Mouse (Mus musculus) embryonic facial prominence, embryonic 14.5 days (tissue): ENCODE results near the gene Btaf1. TPM values are rescaled to one million over a fixed set of nuclear protein-coding genes. Genes with fewer than 3 reads are reported as not detected.

ENCODE experiments used
- ATAC-seq: fragments of 200-750 bp; cut with Nextera tagmentation; 2 replicates; pipeline ENCODE4 v1.8.0; 2017; ENCODE audit warnings: low read depth, moderate number of reproducible peaks, moderate TSS enrichment
- DNase-seq: peaks from one replicate; pipeline ENCODE4 v3.0.0-alpha.2; 2015; ENCODE audit warnings: low spot score
- H3K27ac ChIP-seq: fragments of 300-500 bp; sonication (generic); replicated peaks from 2 replicates; pipeline ENCODE4 v1.5.1; 2014; ENCODE audit warnings: low read depth, mild to moderate bottlenecking, low read length, moderate library complexity
- H3K27me3 ChIP-seq: fragments of 300-500 bp; sonication (generic); replicated peaks from 2 replicates; pipeline ENCODE4 v1.6.1; 2014; ENCODE audit warnings: low read length; ENCODE audit not compliant: control insufficient read depth, insufficient read depth
- H3K36me3 ChIP-seq: fragments of 300-500 bp; sonication (generic); 2 replicates; pipeline ENCODE4 v1.6.1; 2014; ENCODE audit warnings: low read length, mixed read lengths; ENCODE audit not compliant: control insufficient read depth, insufficient read depth
- H3K4me1 ChIP-seq: fragments of 300-500 bp; sonication (generic); 2 replicates; pipeline ENCODE4 v1.6.1; 2014; ENCODE audit warnings: antibody characterized with exemption, low read length; ENCODE audit not compliant: control insufficient read depth, insufficient read depth
- H3K4me2 ChIP-seq: fragments of 300-500 bp; sonication (generic); 2 replicates; pipeline ENCODE4 v1.6.1; 2014; ENCODE audit warnings: low read depth, mild to moderate bottlenecking, low read length, moderate library complexity, mixed read lengths
- H3K4me3 ChIP-seq: fragments of 300-500 bp; sonication (generic); 2 replicates; pipeline ENCODE4 v1.5.1; 2014; ENCODE audit warnings: low read depth, mild to moderate bottlenecking, low read length
- H3K9ac ChIP-seq: fragments of 300-500 bp; sonication (generic); 2 replicates; pipeline ENCODE4 v1.6.1; 2014; ENCODE audit warnings: low read depth, mild to moderate bottlenecking, low read length, moderate library complexity, mixed read lengths
- H3K9me3 ChIP-seq: fragments of 300-500 bp; sonication (generic); 2 replicates; pipeline ENCODE4 v1.6.1; 2016; ENCODE audit warnings: low read length; ENCODE audit not compliant: control insufficient read depth
- WGBS: fragments of 180-500 bp; shearing (Covaris S2); extraction: QIAGEN DNeasy Blood & Tissue Kit; methylation state at CpG from one replicate; pipeline ENCODE4 v1.1.7; 2014; 5-methylcytosine and 5-hydroxymethylcytosine counted together
- polyA plus RNA-seq: library from polyadenylated mRNA; unstranded; fragments of >200 nt; fragmentation: Nextera tagmentation; extraction: Ambion mirVana; gene quantifications from 2 replicates; pipeline ENCODE4 v1.2.1, GENCODE M21; 2014

The Btaf1 gene
- polyA plus RNA-seq, 1 experiment from 2014 or later: 12.5 TPM

- Histone ChIP-seq H3K4me2 (no peak overlapping the region), H3K9me3 (no peaks in the 10 kb centered on the region), H3K4me1 (peaks cover 5% of the 10 kb centered on the region; the same call in 1 of the 2 replicates), H3K4me3 (no peak overlapping the region), H3K27ac (no peak overlapping the region), H3K27me3 (no peaks in the 10 kb centered on the region), H3K9ac (no peak overlapping the region), H3K36me3 (no peaks in the 10 kb centered on the region)
- no peak for DNase-seq
- ATAC-seq: no peak
- WGBS: 82% methylated on average over 5 of the region's 5 CpGs
Measured at GRCm38 (mm10) chr19:37022146-37022545, 96.3 kb downstream of the Btaf1 start.

GRCm38 (mm10) chr19:37025839-37026319 lies 100.0 kb downstream of the Btaf1 start:
- H3K9me3 ChIP-seq: no peaks in the 10 kb centered on the region
- no peak overlapping the region for H3K9ac ChIP-seq
- no peak overlapping the region for H3K27ac ChIP-seq
- peak; percentile 67 for ATAC-seq
- WGBS: 57% methylated on average over 13 of the region's 13 CpGs
- H3K4me3 ChIP-seq: no peak overlapping the region
- H3K4me2 ChIP-seq: no peak overlapping the region
- DNase-seq: peak; percentile 23
- no peaks in the 10 kb centered on the region for H3K36me3 ChIP-seq
- H3K27me3 ChIP-seq: no peaks in the 10 kb centered on the region
- H3K4me1 ChIP-seq: peaks cover 5% of the 10 kb centered on the region; the same call in 1 of the 2 replicates

DNA sequence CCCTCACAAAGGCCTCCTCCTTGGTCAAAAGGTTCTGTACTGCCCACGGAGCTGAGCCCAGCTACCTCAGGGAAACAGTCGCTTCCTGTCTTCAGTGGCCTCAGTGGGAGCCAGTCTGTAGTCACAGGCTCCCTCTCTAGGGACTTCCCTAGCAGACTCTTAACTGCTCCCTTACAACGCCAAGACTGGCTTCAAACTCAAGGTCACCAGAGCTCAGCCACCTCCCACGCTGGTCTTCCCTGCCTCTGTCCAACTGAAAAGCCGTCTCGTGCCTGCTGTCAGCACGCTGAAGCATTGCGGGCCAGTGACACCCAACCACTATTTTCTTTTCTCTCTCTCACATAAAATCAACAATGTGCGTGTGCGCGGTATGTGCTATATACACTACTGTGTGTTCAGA lies 100.5 kb downstream of the Btaf1 start:
- Histone ChIP-seq H3K4me2 (no peak overlapping the region), H3K4me3 (no peak overlapping the region), H3K27ac (no peak overlapping the region), H3K36me3 (no peaks in the 10 kb centered on the region), H3K9ac (no peak overlapping the region), H3K9me3 (no peaks in the 10 kb centered on the region), H3K27me3 (no peaks in the 10 kb centered on the region), H3K4me1 (peaks cover 5% of the 10 kb centered on the region; the same call in 1 of the 2 replicates)
- WGBS: 73% methylated on average over 11 of the region's 11 CpGs
- no peak for ATAC-seq
- DNase-seq: no peak

GRCm38 (mm10) chr19:37029771-37030170 lies 103.9 kb downstream of the Btaf1 start:
- H3K9ac ChIP-seq: no peak overlapping the region
- no peaks in the 10 kb centered on the region for H3K27me3 ChIP-seq
- H3K36me3 ChIP-seq: no peaks in the 10 kb centered on the region
- peaks cover 5% of the 10 kb centered on the region; the same call in 1 of the 2 replicates for H3K4me1 ChIP-seq
- ATAC-seq: no peak
- H3K27ac ChIP-seq: no peak overlapping the region
- no peak for DNase-seq
- no peaks in the 10 kb centered on the region for H3K9me3 ChIP-seq
- H3K4me2 ChIP-seq: no peak overlapping the region
- H3K4me3 ChIP-seq: no peak overlapping the region
- 75% methylated on average over 6 of the region's 6 CpGs for WGBS

- no peak overlapping the region for H3K27ac ChIP-seq
- no peak for ATAC-seq
Measured at GRCm38 (mm10) chr19:37031446-37031845, 105.6 kb downstream of the Btaf1 start.

GRCm38 (mm10) chr19:37032364-37032763 lies 106.5 kb downstream of the Btaf1 start:
- Histone ChIP-seq H3K9me3 (no peaks in the 10 kb centered on the region), H3K4me3 (no peak overlapping the region), H3K4me2 (no peak overlapping the region), H3K27me3 (no peaks in the 10 kb centered on the region), H3K27ac (no peak overlapping the region), H3K9ac (no peak overlapping the region), H3K36me3 (no peaks in the 10 kb centered on the region), H3K4me1 (no peaks in the 10 kb centered on the region)
- 84% methylated on average over 2 of the region's 2 CpGs for WGBS
- no peak for ATAC-seq
- no peak for DNase-seq

More at GRCm38 (mm10) chr19:37031446-37031845, 105.6 kb downstream of the Btaf1 start:
- Histone ChIP-seq H3K36me3 (no peaks in the 10 kb centered on the region), H3K4me1 (no peaks in the 10 kb centered on the region), H3K4me3 (no peak overlapping the region), H3K4me2 (no peak overlapping the region), H3K9ac (no peak overlapping the region), H3K27me3 (no peaks in the 10 kb centered on the region), H3K9me3 (no peaks in the 10 kb centered on the region)
- WGBS: 86% methylated on average over 5 of the region's 5 CpGs
- DNase-seq: no peak

DNA sequence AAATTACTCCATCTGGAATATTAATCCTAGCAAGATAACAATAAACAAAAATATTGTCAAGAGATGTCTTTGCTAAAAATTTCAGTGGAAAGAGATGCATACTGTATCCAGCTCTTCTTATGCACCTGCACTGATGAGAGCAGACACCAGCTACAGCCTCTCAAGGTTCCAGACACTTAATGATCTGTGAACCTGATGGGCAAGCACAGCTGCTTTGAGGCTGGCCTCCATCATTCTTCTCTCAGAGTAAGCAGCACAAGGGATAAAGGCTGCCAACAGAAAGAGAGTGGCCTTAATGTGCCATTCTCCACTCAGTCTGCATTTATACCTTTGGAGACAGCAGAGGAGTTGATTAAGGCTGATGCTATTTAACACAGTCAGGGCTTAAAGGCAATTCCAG lies 115.0 kb downstream of the Btaf1 start:
- H3K9ac ChIP-seq: no peak overlapping the region
- H3K4me1 ChIP-seq: no peaks in the 10 kb centered on the region
- ATAC-seq: no peak
- no peak for DNase-seq
- no peaks in the 10 kb centered on the region for H3K9me3 ChIP-seq
- H3K4me3 ChIP-seq: no peak overlapping the region
- no peaks in the 10 kb centered on the region for H3K36me3 ChIP-seq
- no peak overlapping the region for H3K4me2 ChIP-seq
- no peak overlapping the region for H3K27ac ChIP-seq
- no peaks in the 10 kb centered on the region for H3K27me3 ChIP-seq

GRCm38 (mm10) chr19:37044431-37044830 lies 118.6 kb downstream of the Btaf1 start:
- 79% methylated on average over 10 of the region's 10 CpGs for WGBS
- Histone ChIP-seq H3K4me3 (no peak overlapping the region), H3K4me2 (no peak overlapping the region), H3K4me1 (no peaks in the 10 kb centered on the region), H3K9ac (no peak overlapping the region), H3K27ac (no peak overlapping the region), H3K27me3 (no peaks in the 10 kb centered on the region), H3K36me3 (no peaks in the 10 kb centered on the region), H3K9me3 (no peaks in the 10 kb centered on the region)
- DNase-seq (no peak), ATAC-seq (no peak)

GRCm38 (mm10) chr19:37048507-37048906 lies 122.6 kb downstream of the Btaf1 start:
- ATAC-seq (no peak), DNase-seq (no peak)
- H3K27me3 ChIP-seq: no peaks in the 10 kb centered on the region
- WGBS: 83% methylated on average over 6 of the region's 6 CpGs
- no peaks in the 10 kb centered on the region for H3K9me3 ChIP-seq
- H3K9ac ChIP-seq: no peak overlapping the region
- H3K36me3 ChIP-seq: no peaks in the 10 kb centered on the region
- H3K4me2 ChIP-seq: no peak overlapping the region
- no peak overlapping the region for H3K27ac ChIP-seq
- no peaks in the 10 kb centered on the region for H3K4me1 ChIP-seq
- H3K4me3 ChIP-seq: no peak overlapping the region
